Mouse (Mus musculus): ENCODE measurements around the gene Gpr157.

The Gpr157 gene

GRCm38 (mm10) chr4:150112867-150113266 is 25.7 kb downstream of the Gpr157 start:
- peak; percentile 65 for DNase-seq

- no peak for DNase-seq
Measured at GRCm38 (mm10) chr4:150114505-150115061, 27.4 kb downstream of the Gpr157 start.

- no peak for DNase-seq
Measured at GRCm38 (mm10) chr4:150117311-150117710, 30.1 kb downstream of the Gpr157 start.

- no peak for DNase-seq
Measured at GRCm38 (mm10) chr4:150118163-150118562, 31.0 kb downstream of the Gpr157 start.

GRCm38 (mm10) chr4:150119055-150119454 is 31.9 kb downstream of the Gpr157 start, which contains the start of gene Slc2a5:
Gene Slc2a5, plus strand, starts transcription at chr4:150119283.
- no peak for DNase-seq

GRCm38 (mm10) chr4:150119640-150120039 is 32.5 kb downstream of the Gpr157 start:
- DNase-seq: no peak

GRCm38 (mm10) chr4:150120173-150120833 is 33.1 kb downstream of the Gpr157 start:
- DNase-seq: no peak

- no peak for DNase-seq
Measured at GRCm38 (mm10) chr4:150121430-150121829, 34.3 kb downstream of the Gpr157 start.

GRCm38 (mm10) chr4:150122476-150122875 is 35.3 kb downstream of the Gpr157 start:
- no peak for DNase-seq

GRCm38 (mm10) chr4:150126373-150126772 is 39.2 kb downstream of the Gpr157 start:
- DNase-seq: no peak

GRCm38 (mm10) chr4:150127894-150128293 is 40.7 kb downstream of the Gpr157 start:
- no peak for DNase-seq

GRCm38 (mm10) chr4:150128571-150128970 is 41.4 kb downstream of the Gpr157 start:
- DNase-seq: no peak

- no peak for DNase-seq
Measured at GRCm38 (mm10) chr4:150130661-150131060, 43.5 kb downstream of the Gpr157 start.

- DNase-seq: no peak
Measured at GRCm38 (mm10) chr4:150132692-150133271, 45.6 kb downstream of the Gpr157 start.

GRCm38 (mm10) chr4:150135254-150135653 is 48.1 kb downstream of the Gpr157 start:
- DNase-seq: no peak

GRCm38 (mm10) chr4:150136693-150137092 is 49.5 kb downstream of the Gpr157 start:
- peak; percentile 45 for DNase-seq

GRCm38 (mm10) chr4:150137368-150138083 is 50.4 kb downstream of the Gpr157 start:
- DNase-seq: no peak

- DNase-seq: peak; percentile 25
Measured at GRCm38 (mm10) chr4:150138084-150138543, 50.9 kb downstream of the Gpr157 start.

- DNase-seq: no peak
Measured at GRCm38 (mm10) chr4:150139090-150139489, 51.9 kb downstream of the Gpr157 start.

GRCm38 (mm10) chr4:150140346-150140745 is 53.2 kb downstream of the Gpr157 start:
- no peak for DNase-seq

GRCm38 (mm10) chr4:150144242-150144641 is 57.1 kb downstream of the Gpr157 start:
- no peak for DNase-seq

- no peak for DNase-seq
Measured at GRCm38 (mm10) chr4:150146286-150146685, 59.1 kb downstream of the Gpr157 start.

GRCm38 (mm10) chr4:150151045-150151444 is 63.9 kb downstream of the Gpr157 start:
- no peak for DNase-seq

- DNase-seq: no peak
Measured at GRCm38 (mm10) chr4:150152483-150152882, 65.3 kb downstream of the Gpr157 start.

Data from cerebellum, adult 11-12 months (tissue).